Mouse (Mus musculus) embryonic facial prominence, embryonic 10.5 days (tissue): ENCODE data around the gene Ube2e2. TPM values are rescaled to one million over a fixed set of nuclear protein-coding genes. Genes with fewer than 3 reads are reported as not detected.

Experiments used
- DNase-seq: peaks from one replicate; pipeline ENCODE4 v3.0.0-alpha.2; 2017; ENCODE audit warnings: low spot score
- H3K27ac ChIP-seq: fragments of 300-500 bp; sonication (generic); replicated peaks from 2 replicates; pipeline ENCODE4 v1.5.1; 2016; ENCODE audit warnings: mild to moderate bottlenecking
- H3K27me3 ChIP-seq: fragments of 300-500 bp; sonication (generic); replicated peaks from 2 replicates; pipeline ENCODE4 v1.6.1; 2016; ENCODE audit warnings: low read depth, mild to moderate bottlenecking; ENCODE audit not compliant: poor library complexity, severe bottlenecking
- H3K36me3 ChIP-seq: fragments of 300-500 bp; sonication (generic); replicated peaks from 2 replicates; pipeline ENCODE4 v1.6.1; 2016; ENCODE audit warnings: mild to moderate bottlenecking, moderate library complexity
- H3K4me1 ChIP-seq: fragments of 300-500 bp; sonication (generic); 2 replicates; pipeline ENCODE4 v1.6.1; 2016
- H3K4me3 ChIP-seq: fragments of 300-500 bp; sonication (generic); 2 replicates; pipeline ENCODE4 v1.5.1; 2016; ENCODE audit warnings: mild to moderate bottlenecking, moderate library complexity
- H3K9me3 ChIP-seq: fragments of 300-500 bp; sonication (generic); 2 replicates; pipeline ENCODE4 v1.6.1; 2016; ENCODE audit warnings: mild to moderate bottlenecking
- WGBS: fragments of 180-500 bp; shearing (Covaris S2); methylation state at CpG from one replicate; pipeline ENCODE4 v1.1.7; 2016; 5-methylcytosine and 5-hydroxymethylcytosine counted together
- polyA plus RNA-seq: library from polyadenylated mRNA; unstranded; fragments of >200 nt; fragmentation: Nextera tagmentation; extraction: Ambion mirVana; gene quantifications from 2 replicates; pipeline ENCODE4 v1.2.1, GENCODE M21; 2016

Ube2e2 gene
- polyA plus RNA-seq, 1 experiment from 2014 or later = 45.3 TPM

- peaks cover 13% of the 10 kb centered on the region; the same call in 1 of the 2 replicates for H3K9me3 ChIP-seq
- 91% methylated on average over 2 of the region's 2 CpGs for WGBS
- no peak overlapping the region for H3K27ac ChIP-seq
- H3K27me3 ChIP-seq = no peaks in the 10 kb centered on the region
- no peaks in the 10 kb centered on the region for H3K36me3 ChIP-seq
- H3K4me3 ChIP-seq = no peak overlapping the region
- H3K4me1 ChIP-seq = no peaks in the 10 kb centered on the region
- no peak for DNase-seq
These were observed 230.4 kb downstream of the Ube2e2 start for GRCm38 (mm10) chr14:18663666-18664065.

- Histone ChIP-seq H3K9me3 (peaks cover 13% of the 10 kb centered on the region; the same call in 1 of the 2 replicates), H3K27ac (no peak overlapping the region), H3K27me3 (no peaks in the 10 kb centered on the region), H3K4me1 (no peaks in the 10 kb centered on the region), H3K4me3 (no peak overlapping the region), H3K36me3 (no peaks in the 10 kb centered on the region)
- DNase-seq = no peak
- 76% methylated on average over 4 of the region's 4 CpGs for WGBS
These were observed 236.0 kb downstream of the Ube2e2 start for GRCm38 (mm10) chr14:18657777-18658753.

- Histone ChIP-seq H3K27me3 (no peaks in the 10 kb centered on the region), H3K4me3 (no peak overlapping the region)
- WGBS = 79% methylated on average over 2 of the region's 2 CpGs
These were observed 244.9 kb downstream of the Ube2e2 start for GRCm38 (mm10) chr14:18649123-18649675.

GRCm38 (mm10) chr14:18641656-18642055, 252.4 kb downstream of the Ube2e2 start:
- Histone ChIP-seq H3K4me3 (no peak overlapping the region), H3K27ac (no peak overlapping the region), H3K9me3 (0 out of 2 replicates have a peak, but pooled peaks cover 3% of the 10 kb centered on the region), H3K27me3 (no peaks in the 10 kb centered on the region), H3K4me1 (no peaks in the 10 kb centered on the region), H3K36me3 (no peaks in the 10 kb centered on the region)
- WGBS = 88% methylated on average over 4 of the region's 4 CpGs
- DNase-seq = no peak

More at GRCm38 (mm10) chr14:18649123-18649675, 244.9 kb downstream of the Ube2e2 start:
- no peak overlapping the region for H3K27ac ChIP-seq
- no peak for DNase-seq
- 0 out of 2 replicates have a peak, but pooled peaks cover 3% of the 10 kb centered on the region for H3K9me3 ChIP-seq
- no peaks in the 10 kb centered on the region for H3K4me1 ChIP-seq
- H3K36me3 ChIP-seq = no peaks in the 10 kb centered on the region

GRCm38 (mm10) chr14:18638753-18639456, 255.2 kb downstream of the Ube2e2 start:
- WGBS = 81% methylated on average over 2 of the region's 2 CpGs
- H3K27me3 ChIP-seq = no peaks in the 10 kb centered on the region

GRCm38 (mm10) chr14:18637739-18638138, 256.3 kb downstream of the Ube2e2 start:
- Histone ChIP-seq H3K4me1 (no peaks in the 10 kb centered on the region), H3K9me3 (no peaks in the 10 kb centered on the region), H3K27ac (no peak overlapping the region), H3K27me3 (no peaks in the 10 kb centered on the region), H3K4me3 (no peak overlapping the region), H3K36me3 (no peaks in the 10 kb centered on the region)
- DNase-seq = no peak
- 84% methylated on average over 1 of the region's 1 CpGs for WGBS

More at GRCm38 (mm10) chr14:18638753-18639456, 255.2 kb downstream of the Ube2e2 start:
- H3K27ac ChIP-seq = no peak overlapping the region
- no peaks in the 10 kb centered on the region for H3K9me3 ChIP-seq
- DNase-seq = no peak
- no peaks in the 10 kb centered on the region for H3K4me1 ChIP-seq
- H3K36me3 ChIP-seq = no peaks in the 10 kb centered on the region
- no peak overlapping the region for H3K4me3 ChIP-seq

GRCm38 (mm10) chr14:18628170-18628569, 265.9 kb downstream of the Ube2e2 start:
- 71% methylated on average over 1 of the region's 1 CpGs for WGBS
- no peak for DNase-seq
- no peak overlapping the region for H3K4me3 ChIP-seq
- H3K27ac ChIP-seq = no peak overlapping the region
- no peaks in the 10 kb centered on the region for H3K9me3 ChIP-seq
- H3K4me1 ChIP-seq = no peaks in the 10 kb centered on the region
- H3K36me3 ChIP-seq = no peaks in the 10 kb centered on the region
- no peaks in the 10 kb centered on the region for H3K27me3 ChIP-seq

- Histone ChIP-seq H3K36me3 (no peaks in the 10 kb centered on the region), H3K27ac (no peak overlapping the region), H3K27me3 (no peaks in the 10 kb centered on the region), H3K4me1 (no peaks in the 10 kb centered on the region), H3K9me3 (no peaks in the 10 kb centered on the region), H3K4me3 (no peak overlapping the region)
- 76% methylated on average over 2 of the region's 2 CpGs for WGBS
- DNase-seq = no peak
These were observed 275.5 kb downstream of the Ube2e2 start for GRCm38 (mm10) chr14:18618603-18619002.

GRCm38 (mm10) chr14:18601927-18602326, 292.1 kb downstream of the Ube2e2 start:
- Histone ChIP-seq H3K27ac (no peak overlapping the region), H3K4me3 (no peak overlapping the region), H3K36me3 (no peaks in the 10 kb centered on the region), H3K4me1 (no peaks in the 10 kb centered on the region), H3K27me3 (no peaks in the 10 kb centered on the region), H3K9me3 (no peaks in the 10 kb centered on the region)
- DNase-seq = no peak
- 80% methylated on average over 1 of the region's 1 CpGs for WGBS

- WGBS = 82% methylated on average over 4 of the region's 4 CpGs
- no peaks in the 10 kb centered on the region for H3K27me3 ChIP-seq
- no peaks in the 10 kb centered on the region for H3K4me1 ChIP-seq
- no peak overlapping the region for H3K4me3 ChIP-seq
- no peaks in the 10 kb centered on the region for H3K9me3 ChIP-seq
- DNase-seq = no peak
- no peaks in the 10 kb centered on the region for H3K36me3 ChIP-seq
- no peak overlapping the region for H3K27ac ChIP-seq
These were observed 307.6 kb downstream of the Ube2e2 start for GRCm38 (mm10) chr14:18586239-18587034.

- DNase-seq = no peak
- WGBS = 92% methylated on average over 4 of the region's 4 CpGs
- Histone ChIP-seq H3K4me3 (no peak overlapping the region), H3K4me1 (no peaks in the 10 kb centered on the region), H3K27ac (no peak overlapping the region), H3K27me3 (no peaks in the 10 kb centered on the region), H3K36me3 (no peaks in the 10 kb centered on the region), H3K9me3 (no peaks in the 10 kb centered on the region)
These were observed 312.3 kb downstream of the Ube2e2 start for GRCm38 (mm10) chr14:18581735-18582134.

GRCm38 (mm10) chr14:18574756-18575155, 319.3 kb downstream of the Ube2e2 start:
- Histone ChIP-seq H3K27me3 (peaks cover 7% of the 10 kb centered on the region; the same call in 1 of the 2 replicates), H3K27ac (no peak overlapping the region), H3K4me1 (peaks cover 7% of the 10 kb centered on the region), H3K36me3 (no peaks in the 10 kb centered on the region), H3K9me3 (no peaks in the 10 kb centered on the region), H3K4me3 (no peak overlapping the region)
- DNase-seq = peak; percentile 10
- 55% methylated on average over 2 of the region's 2 CpGs for WGBS
